9 mouse cellular contexts compared by ENCODE assay signal in the genomic region with DNA sequence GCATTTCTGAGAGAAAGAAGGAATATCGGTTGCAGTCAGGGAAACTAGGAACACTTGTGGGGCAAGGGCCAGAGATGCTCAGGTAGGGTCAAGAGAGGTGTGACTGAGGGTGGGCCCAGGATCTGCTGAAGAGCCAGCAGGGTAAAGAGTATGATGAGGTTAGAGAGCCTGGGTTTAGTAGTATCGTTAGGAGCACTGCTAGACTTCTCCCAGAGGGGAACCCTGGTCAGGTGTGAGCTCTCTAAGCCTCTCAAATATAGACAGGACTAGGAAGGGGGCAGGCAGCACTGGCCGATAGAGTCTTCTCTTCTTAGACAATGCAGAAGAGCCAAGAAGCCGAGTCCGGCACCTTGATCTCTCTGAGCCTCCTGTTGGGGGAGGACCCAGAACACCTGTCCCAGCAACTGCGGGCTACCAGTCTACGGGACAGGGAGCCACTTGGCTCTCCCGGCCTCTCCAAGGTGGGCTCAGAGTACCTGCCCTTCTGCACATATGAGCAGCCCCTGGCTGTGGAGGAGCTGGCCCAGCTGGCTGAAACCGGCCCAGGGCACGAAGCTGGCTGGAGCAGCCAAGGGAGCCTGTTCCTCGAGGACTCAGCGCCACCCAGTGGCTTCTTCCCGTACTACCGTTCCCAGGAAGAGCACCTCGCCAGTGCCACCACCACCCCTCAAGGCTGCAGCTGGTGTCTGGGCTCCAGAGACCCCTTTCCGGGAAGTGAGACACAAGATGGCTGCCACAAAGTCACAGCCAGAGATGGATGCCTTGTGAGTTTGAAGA. TPM values are rescaled to one million over a fixed set of nuclear protein-coding genes. Genes with fewer than 3 reads are reported as not detected.
DNase-seq lines count a peak whose midpoint lies in the region; ATAC-seq and TF ChIP-seq lines count a peak whose summit lies in the region.
"Had no signal": no experiment of that assay in that cellular context is flagged by ENCODE, and none has a peak within 500 bp of the region (broad histone marks: within the 10 kb centered on the region; RNA-seq: fewer than 3 reads in every experiment).

No protein-coding gene starts in this region.

- H3K36me3 ChIP-seq in forebrain, postnatal 0 days (ENCODE audit: insufficient read depth): no peaks in the 10 kb centered on the region
- H3K36me3 ChIP-seq in hindbrain, embryonic 14.5 days (replicated peaks; ENCODE audit: control insufficient read depth, insufficient read depth): no peaks in the 10 kb centered on the region

- H3K9me3 ChIP-seq in forebrain, postnatal 0 days (ENCODE audit: low read length): no peaks in the 10 kb centered on the region
- H3K9me3 ChIP-seq in hindbrain, embryonic 14.5 days (ENCODE audit: control insufficient read depth, low read length): no peaks in the 10 kb centered on the region

- no peak overlapping the region for H3K4me2 ChIP-seq in forebrain, postnatal 0 days (ENCODE audit: low read depth)
- H3K4me2 ChIP-seq in hindbrain, embryonic 14.5 days (replicated peaks): no peak overlapping the region

- no peaks in the 10 kb centered on the region for H3K4me1 ChIP-seq in forebrain, postnatal 0 days (ENCODE audit: insufficient read depth)
- no peaks in the 10 kb centered on the region; the same call in 1 of the 2 replicates for H3K4me1 ChIP-seq in hindbrain, embryonic 14.5 days (replicated peaks; ENCODE audit: control insufficient read depth, insufficient read depth, low read length)

- H3K4me3 ChIP-seq in forebrain, postnatal 0 days (ENCODE audit: low read depth, low read length): no peak overlapping the region
- H3K4me3 ChIP-seq in hindbrain, embryonic 14.5 days (replicated peaks; ENCODE audit: low read length): no peak overlapping the region

- WGBS in forebrain, postnatal 0 days: 27% methylated on average over 16 of the region's 16 CpGs
- WGBS in hindbrain, embryonic 14.5 days: 31% methylated on average over 16 of the region's 16 CpGs

- no peak overlapping the region for H3K27ac ChIP-seq in forebrain, postnatal 0 days (ENCODE audit: low read depth, low read length)
- H3K27ac ChIP-seq in hindbrain, embryonic 14.5 days: no peak overlapping the region

- no peak overlapping the region for H3K9ac ChIP-seq in forebrain, postnatal 0 days
- H3K9ac ChIP-seq in hindbrain, embryonic 14.5 days: no peak overlapping the region

- peak; percentile 89 for ATAC-seq in forebrain, postnatal 0 days
- ATAC-seq in hindbrain, embryonic 14.5 days (ENCODE audit: low FRiP score): peak; percentile 55
- peak; percentile 90 for ATAC-seq in megakaryocyte progenitor cell, adult 5-6 weeks (replicated peaks; ENCODE audit: poor library complexity)
- no peak for ATAC-seq in activated CD4-positive, CD25-positive, alpha-beta regulatory T cell, adult 4 months

- DNase-seq in NIH3T3 (ENCODE audit: low read depth): peak; percentile 59
- DNase-seq in cerebellum, adult 11-12 months: peak; percentile 58
- peak; percentile 87 for DNase-seq in forebrain, postnatal 0 days
- DNase-seq in hindbrain, embryonic 14.5 days (ENCODE audit: low spot score): peak; percentile 90
- peak; percentile 22 for DNase-seq in left cerebral cortex, adult 11 months (ENCODE audit: low spot score)
- peak; percentile 92 for DNase-seq in right cerebral cortex, postnatal 4 days

- peak; percentile 95 for TF ChIP-seq CTCF in forebrain, postnatal 0 days (IDR thresholded peaks at IDR 0.05; ENCODE audit: low read depth)

- no peaks in the 10 kb centered on the region for H3K27me3 ChIP-seq in forebrain, postnatal 0 days (ENCODE audit: insufficient read depth, low read length)
- peaks cover 12% of the 10 kb centered on the region for H3K27me3 ChIP-seq in hindbrain, embryonic 14.5 days (ENCODE audit: control insufficient read depth, insufficient read depth, low read length)

RNA-seq across cellular contexts. Expression of a gene that starts 2.5 kb away (rescaled TPM):
- total RNA-seq in forebrain, postnatal 0 days (2014; rRNA removed): not detected in 2 replicates
- not detected in 2 replicates for polyA plus RNA-seq in forebrain, postnatal 0 days (2015; fragmentation: Nextera tagmentation; extraction: Ambion mirVana)
- polyA plus RNA-seq in hindbrain, embryonic 14.5 days (2014; fragmentation: Nextera tagmentation; extraction: Ambion mirVana): not detected in 2 replicates
- total RNA-seq in megakaryocyte progenitor cell, adult 5-6 weeks (2015): not detected in 2 replicates
- not detected in 2 replicates for total RNA-seq in megakaryocyte progenitor cell, adult 5-6 weeks (2017)
- polyA plus RNA-seq in activated CD4-positive, CD25-positive, alpha-beta regulatory T cell, adult 4 months (2017; shearing (Covaris generic)): not detected
- polyA plus RNA-seq: heart, embryonic 14.5 days had no signal

RNA-seq across cellular contexts. Expression of a gene that starts 9.2 kb away (rescaled TPM):
- total RNA-seq in forebrain, postnatal 0 days (2014; rRNA removed): not detected in 2 replicates
- 0.06 TPM in 1 of 2 replicates, not detected in the other for polyA plus RNA-seq in forebrain, postnatal 0 days (2015; fragmentation: Nextera tagmentation; extraction: Ambion mirVana)
- 0.08 TPM in 1 of 2 replicates, not detected in the other for polyA plus RNA-seq in hindbrain, embryonic 14.5 days (2014; fragmentation: Nextera tagmentation; extraction: Ambion mirVana)
- 0.05 TPM in 1 of 2 replicates, not detected in the other for total RNA-seq in megakaryocyte progenitor cell, adult 5-6 weeks (2015)
- not detected in 2 replicates for total RNA-seq in megakaryocyte progenitor cell, adult 5-6 weeks (2017)
- not detected for polyA plus RNA-seq in activated CD4-positive, CD25-positive, alpha-beta regulatory T cell, adult 4 months (2017; shearing (Covaris generic))
- polyA plus RNA-seq: heart, embryonic 14.5 days had no signal

RNA-seq across cellular contexts. Expression of a gene that starts 53.1 kb away (rescaled TPM):
- not detected in 2 replicates for total RNA-seq in forebrain, postnatal 0 days (2014; rRNA removed)
- polyA plus RNA-seq in forebrain, postnatal 0 days (2015; fragmentation: Nextera tagmentation; extraction: Ambion mirVana): not detected in 2 replicates
- not detected in 2 replicates for polyA plus RNA-seq in hindbrain, embryonic 14.5 days (2014; fragmentation: Nextera tagmentation; extraction: Ambion mirVana)
- total RNA-seq in megakaryocyte progenitor cell, adult 5-6 weeks (2015): not detected in 2 replicates
- not detected in 2 replicates for total RNA-seq in megakaryocyte progenitor cell, adult 5-6 weeks (2017)
- not detected for polyA plus RNA-seq in activated CD4-positive, CD25-positive, alpha-beta regulatory T cell, adult 4 months (2017; shearing (Covaris generic))
- polyA plus RNA-seq: heart, embryonic 14.5 days had no signal

Comparison
In these comparisons a context has a peak if more than half of its experiments do, and no peak if none do; other contexts are left out.
1. DNase-seq: peak in every context shown above with its lines; median percentile 92 in right cerebral cortex, postnatal 4 days; 90 in hindbrain, embryonic 14.5 days; 87 in forebrain, postnatal 0 days; 59 in NIH3T3; 58 in cerebellum, adult 11-12 months; 22 in left cerebral cortex, adult 11 months.